ENCODE assay signal across 21 mouse cellular contexts in genomic region chr4:102886902-102887301, GRCm38 (mm10).
DNase-seq lines count a peak whose midpoint lies in the region; ATAC-seq and TF ChIP-seq lines count a peak whose summit lies in the region.
"Had no signal": no experiment of that assay in that cellular context is flagged by ENCODE, and none has a peak within 500 bp of the region (broad histone marks: within the 10 kb centered on the region; RNA-seq: fewer than 3 reads in every experiment).

No protein-coding gene starts in this region.

- no peak for DNase-seq in layer of hippocampus, adult 2 months (ENCODE audit: low spot score in 2 of 2)
- DNase-seq in layer of hippocampus, adult 18-20 months (ENCODE audit: low spot score in 2 of 2): no peak
- DNase-seq in CD4-positive, CD25-positive, alpha-beta regulatory T cell, adult 2 months (ENCODE audit: low read depth, low spot score): peak; percentile 21
- no peak for DNase-seq in thymus, postnatal 0 days (ENCODE audit: low spot score)
- no peak for DNase-seq in retina, postnatal 1 day
- DNase-seq: B cell, adult 2 months; cerebellum, adult 11-12 months; cerebellum, adult 9-10 months; cerebellum, postnatal 25 days; gastrocnemius, postnatal 10 days; heart, adult 18-20 months; heart, postnatal 10 days; heart, postnatal 4 days had no signal

- no peak for TF ChIP-seq CTCF in layer of hippocampus, adult 2 months (conservative IDR thresholded peaks at IDR 0.05)

- H3K4me3 ChIP-seq in layer of hippocampus, adult 2 months: no peak overlapping the region
- H3K4me3 ChIP-seq: embryonic facial prominence, embryonic 13.5 days; forebrain, embryonic 12.5 days; heart, embryonic 10.5 days; hindbrain, embryonic 12.5 days; intestine, embryonic 15.5 days had no signal

- peak; percentile 58 for ATAC-seq in inflammation-experienced regulatory T-cells, adult 6 months
- ATAC-seq: forebrain, embryonic 16.5 days; hindbrain, embryonic 16.5 days; intestine, embryonic 15.5 days had no signal

- H3K27ac ChIP-seq in layer of hippocampus, adult 2 months: peak overlapping the region; percentile 84
- H3K27ac ChIP-seq: embryonic facial prominence, embryonic 13.5 days; forebrain, embryonic 12.5 days; heart, embryonic 10.5 days; hindbrain, embryonic 12.5 days; intestine, embryonic 15.5 days had no signal
